9 mouse cellular contexts compared by ENCODE assay signal in the genomic region with DNA sequence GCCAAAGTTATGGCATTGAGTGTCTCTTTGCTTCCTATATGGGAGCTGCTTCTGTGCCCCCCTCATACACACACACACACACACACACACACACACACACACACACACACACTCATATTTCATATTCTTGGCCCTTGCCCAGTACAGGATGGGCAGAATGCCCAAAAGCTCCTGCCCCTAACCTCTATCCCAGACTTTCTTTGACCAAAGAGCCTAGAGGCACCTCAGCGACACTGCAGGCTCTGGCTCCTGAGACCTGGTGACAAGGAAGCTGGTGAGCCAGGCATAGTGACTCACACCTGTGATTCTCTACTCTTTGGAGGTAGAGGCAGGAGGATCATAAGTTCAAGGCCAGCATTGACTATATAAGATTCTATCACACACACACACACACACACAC. TPM values are rescaled to one million over a fixed set of nuclear protein-coding genes. Genes with fewer than 3 reads are reported as not detected.
DNase-seq lines count a peak whose midpoint lies in the region; TF ChIP-seq lines count a peak whose summit lies in the region.
"Had no signal": no experiment of that assay in that cellular context is flagged by ENCODE, and none has a peak within 500 bp of the region (broad histone marks: within the 10 kb centered on the region; RNA-seq: fewer than 3 reads in every experiment).

No protein-coding gene starts in this region.

- H3K36me3 ChIP-seq in testis, adult 2 months (ENCODE audit: control insufficient read depth, insufficient read depth, low read length) = no peaks in the 10 kb centered on the region
- peaks cover 25% of the 10 kb centered on the region for H3K36me3 ChIP-seq in midbrain, embryonic 10.5 days

- H3K4me1 ChIP-seq in testis, adult 2 months (ENCODE audit: control insufficient read depth, insufficient read depth, low read length) = peaks cover 13% of the 10 kb centered on the region
- peaks cover 71% of the 10 kb centered on the region for H3K4me1 ChIP-seq in midbrain, embryonic 10.5 days

- H3K4me3 ChIP-seq in testis, adult 2 months (ENCODE audit: control insufficient read depth, low read depth, low read length) = peak overlapping the region; percentile 39
- H3K4me3 ChIP-seq in midbrain, embryonic 10.5 days = peak overlapping the region; percentile 84; the same call in 1 of the 2 replicates

- 60% methylated on average over 1 of the region's 1 CpGs for WGBS in midbrain, embryonic 10.5 days

- H3K27me3 ChIP-seq in testis, adult 2 months (ENCODE audit: control insufficient read depth, insufficient read depth, low read length) = no peaks in the 10 kb centered on the region
- H3K27me3 ChIP-seq in midbrain, embryonic 10.5 days (ENCODE audit: low read depth, poor library complexity, severe bottlenecking) = peaks cover 34% of the 10 kb centered on the region
- H3K27me3 ChIP-seq: lung, embryonic 15.5 days had no signal

- no peak for TF ChIP-seq CTCF in testis, adult 2 months (IDR thresholded peaks at IDR 0.05; ENCODE audit: control insufficient read depth, insufficient read depth, insufficient replicate concordance, low read depth, low read length)

- no peaks in the 10 kb centered on the region for H3K9me3 ChIP-seq in midbrain, embryonic 10.5 days (replicated peaks)
- H3K9me3 ChIP-seq: lung, embryonic 15.5 days had no signal

- peak; percentile 26 for DNase-seq in adrenal gland, adult 2 months
- DNase-seq in adrenal gland, adult 18-20 months (ENCODE audit: low spot score in 2 of 2) = no peak
- DNase-seq in testis, postnatal 14 days (ENCODE audit: low spot score) = no peak
- DNase-seq in midbrain, embryonic 10.5 days (ENCODE audit: low spot score) = no peak
- no peak for DNase-seq in retina, embryonic 14.5 days (ENCODE audit: low spot score)
- DNase-seq in heart, adult 11 months = no peak
- DNase-seq in embryo, embryonic 11 days = no peak

- TF ChIP-seq POLR2A in testis, adult 2 months (IDR thresholded peaks at IDR 0.05; ENCODE audit: control insufficient read depth, low read depth, low read length) = no peak

- H3K27ac ChIP-seq in testis, adult 2 months (ENCODE audit: control insufficient read depth, insufficient read depth, low read depth, low read length) = no peak overlapping the region
- no peak overlapping the region for H3K27ac ChIP-seq in midbrain, embryonic 10.5 days (replicated peaks)
- H3K27ac ChIP-seq: lung, embryonic 15.5 days had no signal

RNA-seq across cellular contexts. Expression of a gene that starts 2.1 kb away (rescaled TPM):
- total RNA-seq in adrenal gland, adult 2 months (2021) = 1 to 10 TPM; 6.9 to 9.6 TPM
- 14.4 and 14.5 TPM in 2 replicates for polyA plus RNA-seq in adrenal gland, adult 2 months (2012; rRNA removed)
- 10 to 100 TPM in 1 of 2 experiments, 1 to 10 TPM in 1; 8.6 to 10.1 TPM for total RNA-seq in adrenal gland, adult 18-20 months (2021)
- polyA plus RNA-seq in testis, adult 2 months (2012; rRNA removed) = 76.7 and 79.4 TPM in 2 replicates
- polyA plus RNA-seq in midbrain, embryonic 10.5 days (2016; fragmentation: Nextera tagmentation; extraction: Ambion mirVana) = 7.8 and 12.5 TPM in 2 replicates

RNA-seq across cellular contexts. Expression of a gene that starts 5.8 kb away (rescaled TPM):
- total RNA-seq in adrenal gland, adult 2 months (2021) = 1,000 to 10,000 TPM; 1,223 to 1,284 TPM
- 128 and 129 TPM in 2 replicates for polyA plus RNA-seq in adrenal gland, adult 2 months (2012; rRNA removed)
- total RNA-seq in adrenal gland, adult 18-20 months (2021) = 1,000 to 10,000 TPM; 1,100 to 1,184 TPM
- polyA plus RNA-seq in testis, adult 2 months (2012; rRNA removed) = 236 and 267 TPM in 2 replicates
- 976 and 1,159 TPM in 2 replicates for polyA plus RNA-seq in midbrain, embryonic 10.5 days (2016; fragmentation: Nextera tagmentation; extraction: Ambion mirVana)

RNA-seq across cellular contexts. Expression of a gene that starts 24.7 kb away (rescaled TPM):
- 1 to 10 TPM in 1 of 2 experiments, under 1 TPM in 1; 0.29 to 1.2 TPM for total RNA-seq in adrenal gland, adult 2 months (2021)
- polyA plus RNA-seq in adrenal gland, adult 2 months (2012; rRNA removed) = 0.43 and 0.87 TPM in 2 replicates
- total RNA-seq in adrenal gland, adult 18-20 months (2021) = under 1 TPM; 0.45 to 0.63 TPM
- 0.20 and 0.44 TPM in 2 replicates for polyA plus RNA-seq in testis, adult 2 months (2012; rRNA removed)
- 8.9 and 16.8 TPM in 2 replicates for polyA plus RNA-seq in midbrain, embryonic 10.5 days (2016; fragmentation: Nextera tagmentation; extraction: Ambion mirVana)

RNA-seq across cellular contexts. Expression of a gene that starts 32.6 kb away (rescaled TPM):
- total RNA-seq in adrenal gland, adult 2 months (2021) = 1 to 10 TPM; 3.6 to 4.0 TPM
- polyA plus RNA-seq in adrenal gland, adult 2 months (2012; rRNA removed) = 0.71 and 0.83 TPM in 2 replicates
- 10 to 100 TPM in 1 of 2 experiments, 1 to 10 TPM in 1; 5.0 to 12.3 TPM for total RNA-seq in adrenal gland, adult 18-20 months (2021)
- 7.3 and 7.6 TPM in 2 replicates for polyA plus RNA-seq in testis, adult 2 months (2012; rRNA removed)
- polyA plus RNA-seq in midbrain, embryonic 10.5 days (2016; fragmentation: Nextera tagmentation; extraction: Ambion mirVana) = 0.40 and 0.41 TPM in 2 replicates

RNA-seq across cellular contexts. Expression of a gene that starts 34.5 kb away (rescaled TPM):
- 10 to 100 TPM; 17.5 to 22.2 TPM for total RNA-seq in adrenal gland, adult 2 months (2021)
- 11.0 and 13.7 TPM in 2 replicates for polyA plus RNA-seq in adrenal gland, adult 2 months (2012; rRNA removed)
- total RNA-seq in adrenal gland, adult 18-20 months (2021) = 10 to 100 TPM in 1 of 2 experiments, 1 to 10 TPM in 1; 6.9 to 16.2 TPM
- polyA plus RNA-seq in testis, adult 2 months (2012; rRNA removed) = 64.4 and 70.5 TPM in 2 replicates
- polyA plus RNA-seq in midbrain, embryonic 10.5 days (2016; fragmentation: Nextera tagmentation; extraction: Ambion mirVana) = 0.06 and 0.16 TPM in 2 replicates
